Mouse (Mus musculus) G1E (cell line): Measurements from ENCODE around the gene Patj. TPM values are rescaled to one million over a fixed set of nuclear protein-coding genes. Genes with fewer than 3 reads are reported as not detected.

Experiments
- ATAC-seq: 2 replicates; pipeline ENCODE4 v1.8.0; 2016; ENCODE audit warnings: mild to moderate bottlenecking; ENCODE audit not compliant: insufficient number of reproducible peaks, poor library complexity, low FRiP score, severe bottlenecking; ENCODE audit errors: extremely low read depth
- DNase-seq: peaks from one replicate; pipeline ENCODE4 v3.0.0; 2012; ENCODE audit warnings: low spot score
- H3K27me3 ChIP-seq: 2 replicates; pipeline ENCODE4 v1.6.1; 2012; ENCODE audit warnings: mild to moderate bottlenecking, low read length, inconsistent platforms; ENCODE audit not compliant: insufficient read depth
- H3K36me3 ChIP-seq: replicated peaks from 2 replicates; pipeline ENCODE3; 2012; ENCODE audit warnings: mild to moderate bottlenecking, inconsistent platforms
- H3K4me1 ChIP-seq: 2 replicates; pipeline ENCODE4 v1.6.1; 2012; ENCODE audit warnings: low read depth, low read length, inconsistent platforms, mixed read lengths; ENCODE audit not compliant: insufficient read depth
- H3K4me3 ChIP-seq: 2 replicates; pipeline ENCODE4 v1.5.1; 2012; ENCODE audit warnings: low read depth, mild to moderate bottlenecking, inconsistent platforms, low read length, moderate library complexity, mixed read lengths
- H3K9me3 ChIP-seq: replicated peaks from 2 replicates; pipeline ENCODE4 v1.6.1; 2012; ENCODE audit warnings: inconsistent platforms
- CTCF ChIP-seq: IDR thresholded peaks from 2 replicates; pipeline ENCODE4 v1.5.1; 2012; ENCODE audit warnings: low read depth, low read length, inconsistent platforms, mixed read lengths
- GATA1 ChIP-seq: IDR thresholded peaks from 2 replicates; pipeline ENCODE4 v1.6.1; 2012; ENCODE audit warnings: borderline replicate concordance, low read length, inconsistent platforms, mixed read lengths
- GATA2 ChIP-seq: IDR thresholded peaks from 2 replicates; pipeline ENCODE4 v1.6.1; 2012; ENCODE audit warnings: low read depth, low read length, inconsistent platforms, borderline replicate concordance
- POLR2AphosphoS5 ChIP-seq: IDR thresholded peaks from 2 replicates; pipeline ENCODE4 v1.6.1; 2012; ENCODE audit warnings: low read depth, low read length, inconsistent platforms; ENCODE audit not compliant: insufficient replicate concordance
- TAL1 ChIP-seq: conservative IDR thresholded peaks from 2 replicates; pipeline ENCODE4 v1.6.1; 2012; ENCODE audit warnings: low read depth, low read length, inconsistent platforms, mixed read lengths
- polyA plus RNA-seq: library from polyadenylated mRNA; stranded (reverse); fragments of >175 nt; gene quantifications from 2 replicates; pipeline ENCODE4 v1.2.3, GENCODE M21; 2012
- total RNA-seq, 2 experiments: library from RNA; stranded (forward) in 1 of 2; stranded (reverse) in 1 of 2; fragments of 200-1000 nt in 1 of 2; fragments of >200 nt in 1 of 2; fragmentation: Nextera tagmentation in 1 of 2; gene quantifications; 2 replicates each; pipeline ENCODE4 v1.2.3; 2014 to 2017

The Patj gene
- total and polyA plus RNA-seq, 3 experiments = 0.82 TPM; not detected in 2

GRCm38 (mm10) chr4:98698921-98699320, 303.3 kb downstream of the Patj start:
- peaks cover 70% of the 10 kb centered on the region for H3K9me3 ChIP-seq
- TF ChIP-seq GATA1 = no peak
- no peak for TF ChIP-seq CTCF
- TF ChIP-seq POLR2AphosphoS5 = no peak
- no peak for TF ChIP-seq TAL1
- TF ChIP-seq GATA2 = no peak
- DNase-seq (no peak), ATAC-seq (no peak)
- H3K36me3 ChIP-seq = no peaks in the 10 kb centered on the region
- H3K4me3 ChIP-seq = no peak overlapping the region
- no peaks in the 10 kb centered on the region for H3K4me1 ChIP-seq
- no peaks in the 10 kb centered on the region for H3K27me3 ChIP-seq

GRCm38 (mm10) chr4:98700156-98700555, 304.6 kb downstream of the Patj start:
- TF ChIP-seq CTCF (no peak), TAL1 (no peak), POLR2AphosphoS5 (no peak), GATA2 (no peak), GATA1 (no peak)
- peaks cover 68% of the 10 kb centered on the region for H3K9me3 ChIP-seq
- DNase-seq (no peak), ATAC-seq (no peak)
- H3K27me3 ChIP-seq = no peaks in the 10 kb centered on the region
- H3K4me3 ChIP-seq = no peak overlapping the region
- H3K4me1 ChIP-seq = no peaks in the 10 kb centered on the region
- no peaks in the 10 kb centered on the region for H3K36me3 ChIP-seq

- Histone ChIP-seq H3K36me3 (no peaks in the 10 kb centered on the region), H3K4me3 (no peak overlapping the region), H3K4me1 (no peaks in the 10 kb centered on the region), H3K27me3 (no peaks in the 10 kb centered on the region), H3K9me3 (peaks cover 72% of the 10 kb centered on the region)
- TF ChIP-seq GATA2 = no peak
- no peak for TF ChIP-seq TAL1
- TF ChIP-seq CTCF = no peak
- no peak for TF ChIP-seq GATA1
- no peak for TF ChIP-seq POLR2AphosphoS5
- no peak for ATAC-seq
- no peak for DNase-seq
Observed at GRCm38 (mm10) chr4:98702201-98702894, 306.8 kb downstream of the Patj start.

- H3K27me3 ChIP-seq = no peaks in the 10 kb centered on the region
- TF ChIP-seq GATA2 (no peak), POLR2AphosphoS5 (no peak), TAL1 (no peak), GATA1 (no peak), CTCF (no peak)
- H3K36me3 ChIP-seq = no peaks in the 10 kb centered on the region
- DNase-seq = no peak
- H3K4me3 ChIP-seq = no peak overlapping the region
- no peak for ATAC-seq
- no peaks in the 10 kb centered on the region for H3K4me1 ChIP-seq
- peaks cover 38% of the 10 kb centered on the region for H3K9me3 ChIP-seq
Observed at GRCm38 (mm10) chr4:98710891-98711290, 315.3 kb downstream of the Patj start.

- no peak for TF ChIP-seq CTCF
- Histone ChIP-seq H3K4me1 (no peaks in the 10 kb centered on the region), H3K4me3 (no peak overlapping the region), H3K36me3 (no peaks in the 10 kb centered on the region), H3K27me3 (no peaks in the 10 kb centered on the region), H3K9me3 (peaks cover 33% of the 10 kb centered on the region)
- no peak for DNase-seq
- ATAC-seq = no peak
Observed at GRCm38 (mm10) chr4:98717735-98718546, 322.4 kb downstream of the Patj start.

GRCm38 (mm10) chr4:98718547-98718917, 322.9 kb downstream of the Patj start:
- DNase-seq (no peak), ATAC-seq (no peak)
- peaks cover 33% of the 10 kb centered on the region for H3K9me3 ChIP-seq
- H3K36me3 ChIP-seq = no peaks in the 10 kb centered on the region
- no peaks in the 10 kb centered on the region for H3K4me1 ChIP-seq
- H3K27me3 ChIP-seq = no peaks in the 10 kb centered on the region
- no peak overlapping the region for H3K4me3 ChIP-seq
- no peak for TF ChIP-seq POLR2AphosphoS5
- no peak for TF ChIP-seq GATA2
- no peak for TF ChIP-seq TAL1
- no peak for TF ChIP-seq CTCF
- no peak for TF ChIP-seq GATA1
